In genomic region chr3:41563211-41563931, GRCm38 (mm10) we compare ENCODE assay signal across 8 mouse cellular contexts. TPM values are rescaled to one million over a fixed set of nuclear protein-coding genes. Genes with fewer than 3 reads are reported as not detected.
DNase-seq lines count a peak whose midpoint lies in the region; ATAC-seq and TF ChIP-seq lines count a peak whose summit lies in the region.

No protein-coding gene starts in this region.

- H3K4me1 ChIP-seq in embryonic facial prominence, embryonic 13.5 days = peaks cover 12% of the 10 kb centered on the region
- H3K4me1 ChIP-seq in limb, embryonic 14.5 days (ENCODE audit: control insufficient read depth, insufficient read depth, low read length) = peaks cover 4% of the 10 kb centered on the region; the same call in 1 of the 2 replicates
- peaks cover 7% of the 10 kb centered on the region for H3K4me1 ChIP-seq in midbrain, embryonic 16.5 days (ENCODE audit: control insufficient read depth, insufficient read depth, low read length)

- peak overlapping the region; percentile 99 for H3K4me2 ChIP-seq in embryonic facial prominence, embryonic 13.5 days
- peak overlapping the region; percentile 96 for H3K4me2 ChIP-seq in limb, embryonic 14.5 days (replicated peaks; ENCODE audit: low read depth, low read length, severe bottlenecking)
- peak overlapping the region; percentile 83 for H3K4me2 ChIP-seq in midbrain, embryonic 16.5 days (ENCODE audit: low read length)

- peak overlapping the region; percentile 88 for H3K27ac ChIP-seq in embryonic facial prominence, embryonic 13.5 days
- H3K27ac ChIP-seq in limb, embryonic 14.5 days (replicated peaks; ENCODE audit: low read depth, low read length) = peak overlapping the region; percentile 86
- peak overlapping the region; percentile 97 for H3K27ac ChIP-seq in midbrain, embryonic 16.5 days (ENCODE audit: low read length)

- DNase-seq in 3134 (ENCODE audit: extremely low read depth, insufficient read length, low spot score) = peak; percentile 83
- peak; percentile 90 to 93 for DNase-seq in adrenal gland, postnatal 36 days
- peak; percentile 80 for DNase-seq in heart, adult 8-10 months (ENCODE audit: low spot score)
- peak; percentile 85 for DNase-seq in kidney, adult 9 months
- DNase-seq in limb, embryonic 14.5 days (ENCODE audit: low spot score) = peak; percentile 83
- peak; percentile 76 to 87 for DNase-seq in spleen, postnatal 10 days (ENCODE audit: low spot score in 2 of 2)

- H3K27me3 ChIP-seq in embryonic facial prominence, embryonic 13.5 days = no peaks in the 10 kb centered on the region
- no peaks in the 10 kb centered on the region for H3K27me3 ChIP-seq in limb, embryonic 14.5 days (ENCODE audit: control insufficient read depth, insufficient read depth, low read length)
- no peaks in the 10 kb centered on the region; the same call in 1 of the 2 replicates for H3K27me3 ChIP-seq in midbrain, embryonic 16.5 days (ENCODE audit: control insufficient read depth, insufficient read depth, low read depth, low read length)

- WGBS in embryonic facial prominence, embryonic 13.5 days = under 1% methylated on average over 81 of the region's 81 CpGs
- WGBS in limb, embryonic 14.5 days = under 1% methylated on average over 64 of the region's 81 CpGs
- WGBS in midbrain, embryonic 16.5 days = under 1% methylated on average over 69 of the region's 81 CpGs

- H3K9ac ChIP-seq in embryonic facial prominence, embryonic 13.5 days = peak overlapping the region; percentile 79
- H3K9ac ChIP-seq in limb, embryonic 14.5 days (ENCODE audit: low read depth, low read length, severe bottlenecking) = peak overlapping the region; percentile 69
- H3K9ac ChIP-seq in midbrain, embryonic 16.5 days (ENCODE audit: low read depth, low read length) = peak overlapping the region; percentile 93

- TF ChIP-seq POLR2A in limb, embryonic 14.5 days (IDR thresholded peaks at IDR 0.05; ENCODE audit: borderline replicate concordance, extremely low read depth, insufficient read depth, insufficient read length) = 0 out of 2 replicates have a peak, but pooled peaks have one; percentile 28

- ATAC-seq in embryonic facial prominence, embryonic 13.5 days (ENCODE audit: insufficient number of reproducible peaks, insufficient read depth, low FRiP score, low TSS enrichment, low read depth) = peak; percentile 73
- peak; percentile 73 for ATAC-seq in limb, embryonic 14.5 days (ENCODE audit: low FRiP score, low read depth)
- ATAC-seq in midbrain, embryonic 16.5 days = peak; percentile 54

- peak overlapping the region; percentile 73 for H3K4me3 ChIP-seq in embryonic facial prominence, embryonic 13.5 days
- H3K4me3 ChIP-seq in limb, embryonic 14.5 days (replicated peaks; ENCODE audit: low read length) = peak overlapping the region; percentile 72
- peak overlapping the region; percentile 85 for H3K4me3 ChIP-seq in midbrain, embryonic 16.5 days (ENCODE audit: low read depth, low read length)

- H3K9me3 ChIP-seq in embryonic facial prominence, embryonic 13.5 days = no peaks in the 10 kb centered on the region
- H3K9me3 ChIP-seq in limb, embryonic 14.5 days (ENCODE audit: control insufficient read depth, low read length) = no peaks in the 10 kb centered on the region
- H3K9me3 ChIP-seq in midbrain, embryonic 16.5 days (replicated peaks; ENCODE audit: control insufficient read depth, low read length, poor library complexity, severe bottlenecking) = no peaks in the 10 kb centered on the region

- no peaks in the 10 kb centered on the region for H3K36me3 ChIP-seq in embryonic facial prominence, embryonic 13.5 days
- H3K36me3 ChIP-seq in limb, embryonic 14.5 days (ENCODE audit: control insufficient read depth, insufficient read depth, low read length) = no peaks in the 10 kb centered on the region
- H3K36me3 ChIP-seq in midbrain, embryonic 16.5 days (ENCODE audit: control insufficient read depth, insufficient read depth, low read length) = no peaks in the 10 kb centered on the region

RNA-seq across cellular contexts. Expression of gene Jade1, which starts 7.8 kb away (rescaled TPM):
- 10 to 100 TPM; 51.2 to 51.4 TPM for total RNA-seq in adrenal gland, postnatal 36 days (2021)
- 8.7 and 11.7 TPM in 2 replicates for polyA plus RNA-seq in embryonic facial prominence, embryonic 13.5 days (2015; fragmentation: Nextera tagmentation; extraction: Ambion mirVana)
- total RNA-seq in heart, adult 8-10 months (2022) = 10 to 100 TPM; 26.5 to 40.1 (median 28.9) TPM
- 8.8 and 9.1 TPM in 2 replicates for polyA plus RNA-seq in limb, embryonic 14.5 days (2012; rRNA removed)
- polyA plus RNA-seq in limb, embryonic 14.5 days (2014; fragmentation: Nextera tagmentation; extraction: Ambion mirVana) = 12.8 and 13.7 TPM in 2 replicates
- polyA plus RNA-seq in midbrain, embryonic 16.5 days (2015; fragmentation: Nextera tagmentation; extraction: Ambion mirVana) = 13.2 and 14.2 TPM in 2 replicates

Comparison
In these comparisons a context has a peak if more than half of its experiments do, and no peak if none do; other contexts are left out.
1. Peak in every context shown above with its lines: DNase-seq, ATAC-seq, H3K4me3 ChIP-seq and H3K27ac ChIP-seq.